Mouse (Mus musculus): Measurements from ENCODE around the gene Plxnd1. TPM values are rescaled to one million over a fixed set of nuclear protein-coding genes. Genes with fewer than 3 reads are reported as not detected.
A peak's percentile ranks its signal among the peaks of the same experiment; 100 is the strongest.

Plxnd1 gene
- polyA plus RNA-seq, 1 experiment from 2014 or later: 243 TPM

GRCm38 (mm10) chr6:115992981-115993380, 1.8 kb downstream of the Plxnd1 start:
- H3K27ac ChIP-seq: no peak overlapping the region; the same call in 1 of the 2 replicates
- WGBS (ENCODE audit: missing documents): 88% methylated on average over 4 of the region's 6 CpGs
- H3K4me3 ChIP-seq (ENCODE audit: inconsistent target): peak overlapping the region; percentile 62
- peaks cover 60% of the 10 kb centered on the region for H3K79me2 ChIP-seq (ENCODE audit: inconsistent target)
- H3K36me3 ChIP-seq (ENCODE audit: inconsistent target): no peaks in the 10 kb centered on the region

GRCm38 (mm10) chr6:115991881-115992620, 2.8 kb downstream of the Plxnd1 start:
- peaks cover 69% of the 10 kb centered on the region for H3K79me2 ChIP-seq (ENCODE audit: inconsistent target)

GRCm38 (mm10) chr6:115991108-115991880, 3.5 kb downstream of the Plxnd1 start:
- 37% methylated on average over 13 of the region's 13 CpGs for WGBS (ENCODE audit: missing documents)
- H3K79me2 ChIP-seq (ENCODE audit: inconsistent target): peaks cover 76% of the 10 kb centered on the region
- no peaks in the 10 kb centered on the region for H3K36me3 ChIP-seq (ENCODE audit: inconsistent target)
- peak overlapping the region; percentile 45 for H3K27ac ChIP-seq
- H3K4me3 ChIP-seq (ENCODE audit: inconsistent target): peak overlapping the region; percentile 62

More at GRCm38 (mm10) chr6:115991881-115992620, 2.8 kb downstream of the Plxnd1 start:
- Histone ChIP-seq H3K4me3 (ENCODE audit: inconsistent target) (peak overlapping the region; percentile 62), H3K27ac (peak overlapping the region; percentile 45), H3K36me3 (ENCODE audit: inconsistent target) (no peaks in the 10 kb centered on the region)
- 66% methylated on average over 9 of the region's 10 CpGs for WGBS (ENCODE audit: missing documents)

- H3K36me3 ChIP-seq (ENCODE audit: inconsistent target): no peaks in the 10 kb centered on the region
- 98% methylated on average over 9 of the region's 9 CpGs for WGBS (ENCODE audit: missing documents)
- no peak overlapping the region for H3K27ac ChIP-seq
- H3K4me3 ChIP-seq (ENCODE audit: inconsistent target): no peak overlapping the region; the same call in 1 of the 2 replicates
- peaks cover 85% of the 10 kb centered on the region for H3K79me2 ChIP-seq (ENCODE audit: inconsistent target)
Observed at GRCm38 (mm10) chr6:115990479-115990878, 4.3 kb downstream of the Plxnd1 start.

- WGBS (ENCODE audit: missing documents): 92% methylated on average over 2 of the region's 3 CpGs
- peaks cover 89% of the 10 kb centered on the region for H3K79me2 ChIP-seq (ENCODE audit: inconsistent target)
- H3K27ac ChIP-seq: no peak overlapping the region
- H3K4me3 ChIP-seq (ENCODE audit: inconsistent target): no peak overlapping the region
- no peaks in the 10 kb centered on the region for H3K36me3 ChIP-seq (ENCODE audit: inconsistent target)
Observed at GRCm38 (mm10) chr6:115990056-115990455, 4.7 kb downstream of the Plxnd1 start.

- Histone ChIP-seq H3K4me3 (ENCODE audit: inconsistent target) (no peak overlapping the region), H3K36me3 (ENCODE audit: inconsistent target) (no peaks in the 10 kb centered on the region), H3K79me2 (ENCODE audit: inconsistent target) (peaks cover 93% of the 10 kb centered on the region), H3K27ac (0 out of 2 replicates have a peak overlapping the region, but pooled peaks have one; percentile 8)
- WGBS (ENCODE audit: missing documents): 98% methylated on average over 4 of the region's 4 CpGs
Observed at GRCm38 (mm10) chr6:115989607-115990006, 5.2 kb downstream of the Plxnd1 start.

GRCm38 (mm10) chr6:115989032-115989431, 5.8 kb downstream of the Plxnd1 start:
- Histone ChIP-seq H3K27ac (0 out of 2 replicates have a peak overlapping the region, but pooled peaks have one; percentile 8), H3K79me2 (ENCODE audit: inconsistent target) (peaks cover 98% of the 10 kb centered on the region), H3K4me3 (ENCODE audit: inconsistent target) (no peak overlapping the region), H3K36me3 (ENCODE audit: inconsistent target) (no peaks in the 10 kb centered on the region)
- 92% methylated on average over 5 of the region's 5 CpGs for WGBS (ENCODE audit: missing documents)

GRCm38 (mm10) chr6:115987096-115987747, 7.6 kb downstream of the Plxnd1 start:
- Histone ChIP-seq H3K4me3 (ENCODE audit: inconsistent target) (no peak overlapping the region), H3K36me3 (ENCODE audit: inconsistent target) (no peaks in the 10 kb centered on the region), H3K27ac (no peak overlapping the region), H3K79me2 (ENCODE audit: inconsistent target) (peaks cover 100% of the 10 kb centered on the region)
- WGBS (ENCODE audit: missing documents): 35% methylated on average over 9 of the region's 9 CpGs

GRCm38 (mm10) chr6:115986472-115987095, 8.2 kb downstream of the Plxnd1 start:
- WGBS (ENCODE audit: missing documents): 65% methylated on average over 12 of the region's 12 CpGs
- H3K36me3 ChIP-seq (ENCODE audit: inconsistent target): no peaks in the 10 kb centered on the region
- H3K4me3 ChIP-seq (ENCODE audit: inconsistent target): no peak overlapping the region
- H3K79me2 ChIP-seq (ENCODE audit: inconsistent target): peaks cover 100% of the 10 kb centered on the region
- H3K27ac ChIP-seq: no peak overlapping the region

- no peaks in the 10 kb centered on the region for H3K36me3 ChIP-seq (ENCODE audit: inconsistent target)
- peaks cover 100% of the 10 kb centered on the region for H3K79me2 ChIP-seq (ENCODE audit: inconsistent target)
- H3K4me3 ChIP-seq (ENCODE audit: inconsistent target): no peak overlapping the region
- WGBS (ENCODE audit: missing documents): 95% methylated on average over 9 of the region's 9 CpGs
- H3K27ac ChIP-seq: no peak overlapping the region
Observed at GRCm38 (mm10) chr6:115985622-115986021, 9.2 kb downstream of the Plxnd1 start.

- no peak overlapping the region for H3K4me3 ChIP-seq (ENCODE audit: inconsistent target)
- peaks cover 100% of the 10 kb centered on the region for H3K79me2 ChIP-seq (ENCODE audit: inconsistent target)
- WGBS (ENCODE audit: missing documents): 91% methylated on average over 7 of the region's 7 CpGs
- peaks cover 8% of the 10 kb centered on the region for H3K36me3 ChIP-seq (ENCODE audit: inconsistent target)
- H3K27ac ChIP-seq: no peak overlapping the region
Observed at GRCm38 (mm10) chr6:115984580-115984979, 10.2 kb downstream of the Plxnd1 start.

GRCm38 (mm10) chr6:115983306-115984038, 11.3 kb downstream of the Plxnd1 start:
- WGBS (ENCODE audit: missing documents): 89% methylated on average over 10 of the region's 12 CpGs
- H3K79me2 ChIP-seq (ENCODE audit: inconsistent target): peaks cover 100% of the 10 kb centered on the region

GRCm38 (mm10) chr6:115982889-115983288, 11.9 kb downstream of the Plxnd1 start:
- Histone ChIP-seq H3K79me2 (ENCODE audit: inconsistent target) (peaks cover 100% of the 10 kb centered on the region), H3K27ac (no peak overlapping the region), H3K4me3 (ENCODE audit: inconsistent target) (no peak overlapping the region), H3K36me3 (ENCODE audit: inconsistent target) (peaks cover 23% of the 10 kb centered on the region)
- 95% methylated on average over 7 of the region's 7 CpGs for WGBS (ENCODE audit: missing documents)

More at GRCm38 (mm10) chr6:115983306-115984038, 11.3 kb downstream of the Plxnd1 start:
- H3K27ac ChIP-seq: no peak overlapping the region
- H3K4me3 ChIP-seq (ENCODE audit: inconsistent target): no peak overlapping the region
- H3K36me3 ChIP-seq (ENCODE audit: inconsistent target): peaks cover 19% of the 10 kb centered on the region
